In genomic region chr5:112526936-112527335, GRCm38 (mm10) we compare ENCODE assay signal across 14 mouse cellular contexts. TPM values are rescaled to one million over a fixed set of nuclear protein-coding genes. Genes with fewer than 3 reads are reported as not detected.
DNase-seq lines count a peak whose midpoint lies in the region; ATAC-seq and TF ChIP-seq lines count a peak whose summit lies in the region.
"Had no signal": no experiment of that assay in that cellular context is flagged by ENCODE, and none has a peak within 500 bp of the region (broad histone marks: within the 10 kb centered on the region; RNA-seq: fewer than 3 reads in every experiment).

No protein-coding gene starts in this region.

- no peak for TF ChIP-seq CTCF in midbrain, postnatal 0 days (IDR thresholded peaks at IDR 0.05)
- no peak for TF ChIP-seq CTCF in lung, adult 2 months (IDR thresholded peaks at IDR 0.05; ENCODE audit: insufficient read depth, low read length)

- 44% methylated on average over 19 of the region's 19 CpGs for WGBS in hindbrain, embryonic 16.5 days
- WGBS in midbrain, postnatal 0 days = 56% methylated on average over 19 of the region's 19 CpGs
- 80% methylated on average over 19 of the region's 19 CpGs for WGBS in lung, adult 2 months

- ATAC-seq in hindbrain, embryonic 16.5 days = peak; percentile 53
- no peak for ATAC-seq in midbrain, postnatal 0 days (ENCODE audit: low FRiP score)
- ATAC-seq: liver, postnatal 0 days had no signal

- H3K9me3 ChIP-seq in hindbrain, embryonic 16.5 days (ENCODE audit: control insufficient read depth, low read length) = no peaks in the 10 kb centered on the region
- H3K9me3 ChIP-seq in midbrain, postnatal 0 days (ENCODE audit: low read length) = no peaks in the 10 kb centered on the region
- H3K9me3 ChIP-seq: limb, embryonic 10.5 days; megakaryocyte, embryonic 14.5 days had no signal

- H3K27me3 ChIP-seq in hindbrain, embryonic 16.5 days (replicated peaks; ENCODE audit: control insufficient read depth, insufficient read depth, low read length) = no peaks in the 10 kb centered on the region
- no peaks in the 10 kb centered on the region for H3K27me3 ChIP-seq in midbrain, postnatal 0 days (ENCODE audit: insufficient read depth, low read length)

- H3K4me3 ChIP-seq in hindbrain, embryonic 16.5 days (ENCODE audit: low read length) = no peak overlapping the region
- H3K4me3 ChIP-seq in midbrain, postnatal 0 days (ENCODE audit: low read depth, low read length) = no peak overlapping the region
- H3K4me3 ChIP-seq in lung, adult 2 months (replicated peaks; ENCODE audit: extremely low read depth, low read depth, low read length) = no peak overlapping the region
- H3K4me3 ChIP-seq: limb, embryonic 10.5 days; megakaryocyte, embryonic 14.5 days had no signal

- peaks cover 25% of the 10 kb centered on the region for H3K4me1 ChIP-seq in hindbrain, embryonic 16.5 days (ENCODE audit: control insufficient read depth, insufficient read depth, low read depth, low read length)
- peaks cover 10% of the 10 kb centered on the region; the same call in 1 of the 2 replicates for H3K4me1 ChIP-seq in midbrain, postnatal 0 days (ENCODE audit: insufficient read depth, low read length)
- H3K4me1 ChIP-seq in lung, adult 2 months (ENCODE audit: control insufficient read depth, insufficient read depth, low read length) = no peaks in the 10 kb centered on the region
- H3K4me1 ChIP-seq: megakaryocyte, embryonic 14.5 days had no signal

- TF ChIP-seq POLR2A in lung, adult 2 months (IDR thresholded peaks at IDR 0.05; ENCODE audit: borderline replicate concordance, extremely low read depth, low read depth, low read length) = no peak

- H3K27ac ChIP-seq in hindbrain, embryonic 16.5 days (ENCODE audit: low read depth, low read length) = peak overlapping the region; percentile 76
- H3K27ac ChIP-seq in midbrain, postnatal 0 days (ENCODE audit: low read depth, low read length) = no peak overlapping the region
- H3K27ac ChIP-seq: limb, embryonic 10.5 days had no signal

- H3K36me3 ChIP-seq in hindbrain, embryonic 16.5 days (ENCODE audit: control insufficient read depth, insufficient read depth, low read length) = no peaks in the 10 kb centered on the region
- H3K36me3 ChIP-seq in midbrain, postnatal 0 days (ENCODE audit: insufficient read depth, low read length) = no peaks in the 10 kb centered on the region; the same call in 1 of the 2 replicates
- H3K36me3 ChIP-seq: limb, embryonic 10.5 days had no signal

- DNase-seq in retina, postnatal 1 day = peak; percentile 60
- no peak for DNase-seq in retina, embryonic 14.5 days (ENCODE audit: low spot score)
- DNase-seq in cerebellum, postnatal 10 days = peak; percentile 97 to 98
- DNase-seq in midbrain, postnatal 0 days (ENCODE audit: low spot score) = peak; percentile 81
- DNase-seq in lung, adult 2 months = no peak
- no peak for DNase-seq in spleen, postnatal 14 days (ENCODE audit: low spot score in 2 of 2)
- no peak for DNase-seq in kidney, postnatal 4 days
- DNase-seq: heart, adult 11 months; heart, postnatal 36 days; kidney, adult 9 months; liver, postnatal 0 days had no signal

- no peak overlapping the region for H3K4me2 ChIP-seq in hindbrain, embryonic 16.5 days (ENCODE audit: low read length)
- H3K4me2 ChIP-seq in midbrain, postnatal 0 days (ENCODE audit: low read depth, low read length, poor library complexity, severe bottlenecking) = no peak overlapping the region

- H3K9ac ChIP-seq in hindbrain, embryonic 16.5 days (ENCODE audit: low read depth, low read length) = peak overlapping the region; percentile 19; the same call in 1 of the 2 replicates
- no peak overlapping the region for H3K9ac ChIP-seq in midbrain, postnatal 0 days (replicated peaks; ENCODE audit: low read length, poor library complexity, severe bottlenecking)
- H3K9ac ChIP-seq: liver, postnatal 0 days had no signal

RNA-seq across cellular contexts. Expression of gene Sez6l, which starts 50.0 kb away (rescaled TPM):
- 42.8 and 52.7 TPM in 2 replicates for polyA plus RNA-seq in hindbrain, embryonic 16.5 days (2015; fragmentation: Nextera tagmentation; extraction: Ambion mirVana)
- 101 and 115 TPM in 2 replicates for total RNA-seq in midbrain, postnatal 0 days (2014; rRNA removed)
- polyA plus RNA-seq in midbrain, postnatal 0 days (2015; fragmentation: Nextera tagmentation; extraction: Ambion mirVana) = 60.7 and 65.7 TPM in 2 replicates
- 0.12 and 0.38 TPM in 2 replicates for polyA plus RNA-seq in lung, adult 2 months (2012; rRNA removed)
- polyA plus RNA-seq: liver, postnatal 0 days had no signal

Comparison
In these comparisons a context has a peak if more than half of its experiments do, and no peak if none do; other contexts are left out.
1. DNase-seq: peak in retina, postnatal 1 day (single experiment), cerebellum, postnatal 10 days (2 of 2) and midbrain, postnatal 0 days (single experiment); none in retina, embryonic 14.5 days (single experiment), lung, adult 2 months (single experiment), spleen, postnatal 14 days (0 of 2) and kidney, postnatal 4 days (0 of 2).
2. RNA of gene Sez6l, which starts 50.0 kb away (polyA plus RNA-seq): 60.7 to 65.7 TPM in midbrain, postnatal 0 days and 42.8 to 52.7 TPM in hindbrain, embryonic 16.5 days; 0.12 to 0.38 TPM in lung, adult 2 months; every median in the first group is over 10 times any median in the second.